ENCODE assay signal across 8 mouse cellular contexts in genomic region chr4:117188969-117189368, GRCm38 (mm10). TPM values are rescaled to one million over a fixed set of nuclear protein-coding genes. Genes with fewer than 3 reads are reported as not detected.
DNase-seq lines count a peak whose midpoint lies in the region; ATAC-seq lines count a peak whose summit lies in the region.

No protein-coding gene starts in this region.

- 0 out of 2 replicates have a peak, but pooled peaks cover 4% of the 10 kb centered on the region for H3K4me1 ChIP-seq in heart, embryonic 10.5 days
- H3K4me1 ChIP-seq in forebrain, embryonic 12.5 days, result peaks cover 5% of the 10 kb centered on the region; the same call in 1 of the 2 replicates
- H3K4me1 ChIP-seq in liver, embryonic 13.5 days (replicated peaks), result peaks cover 21% of the 10 kb centered on the region

- no peaks in the 10 kb centered on the region for H3K9me3 ChIP-seq in heart, embryonic 10.5 days
- no peaks in the 10 kb centered on the region for H3K9me3 ChIP-seq in forebrain, embryonic 12.5 days
- no peaks in the 10 kb centered on the region for H3K9me3 ChIP-seq in liver, embryonic 13.5 days (replicated peaks)

- ATAC-seq in forebrain, embryonic 12.5 days (ENCODE audit: low FRiP score), result no peak; the same call in 1 of the 2 replicates
- no peak for ATAC-seq in liver, embryonic 13.5 days (ENCODE audit: low read depth)

- WGBS in heart, embryonic 10.5 days, result 56% methylated on average over 3 of the region's 3 CpGs
- WGBS in forebrain, embryonic 12.5 days, result 60% methylated on average over 3 of the region's 3 CpGs
- WGBS in liver, embryonic 13.5 days (ENCODE audit: insufficient replicate concordance), result 60% methylated on average over 3 of the region's 3 CpGs

- no peak overlapping the region for H3K9ac ChIP-seq in forebrain, embryonic 12.5 days
- H3K9ac ChIP-seq in liver, embryonic 13.5 days, result peak overlapping the region; percentile 72

- peak overlapping the region; percentile 45 for H3K4me2 ChIP-seq in forebrain, embryonic 12.5 days
- H3K4me2 ChIP-seq in liver, embryonic 13.5 days, result peak overlapping the region; percentile 62

- peak overlapping the region; percentile 93 for H3K27ac ChIP-seq in heart, embryonic 10.5 days
- H3K27ac ChIP-seq in forebrain, embryonic 12.5 days, result peak overlapping the region; percentile 81; the same call in 1 of the 2 replicates
- peak overlapping the region; percentile 83 for H3K27ac ChIP-seq in liver, embryonic 13.5 days

- no peaks in the 10 kb centered on the region for H3K36me3 ChIP-seq in heart, embryonic 10.5 days
- H3K36me3 ChIP-seq in forebrain, embryonic 12.5 days (replicated peaks), result no peaks in the 10 kb centered on the region
- no peaks in the 10 kb centered on the region for H3K36me3 ChIP-seq in liver, embryonic 13.5 days

- no peaks in the 10 kb centered on the region for H3K27me3 ChIP-seq in heart, embryonic 10.5 days (ENCODE audit: insufficient read depth, poor library complexity, severe bottlenecking)
- H3K27me3 ChIP-seq in forebrain, embryonic 12.5 days, result 0 out of 2 replicates have a peak, but pooled peaks cover 10% of the 10 kb centered on the region
- H3K27me3 ChIP-seq in liver, embryonic 13.5 days, result 0 out of 2 replicates have a peak, but pooled peaks cover 3% of the 10 kb centered on the region

- no peak for DNase-seq in heart, embryonic 10.5 days (ENCODE audit: low spot score)
- DNase-seq in heart, adult 11 months, result no peak
- peak; percentile 24 for DNase-seq in 416B (ENCODE audit: low read depth)
- no peak for DNase-seq in liver, embryonic 13.5 days
- DNase-seq in retina, embryonic 14.5 days (ENCODE audit: low spot score), result no peak
- DNase-seq in cerebellum, postnatal 36 days, result no peak
- DNase-seq in urinary bladder, postnatal 25 days (ENCODE audit: low spot score), result no peak

- H3K4me3 ChIP-seq in heart, embryonic 10.5 days, result peak overlapping the region; percentile 47
- H3K4me3 ChIP-seq in forebrain, embryonic 12.5 days (replicated peaks), result peak overlapping the region; percentile 25
- H3K4me3 ChIP-seq in liver, embryonic 13.5 days (replicated peaks), result peak overlapping the region; percentile 51

RNA-seq across cellular contexts. Expression of gene Kif2c, which starts 6.5 kb away (rescaled TPM):
- 55.1 and 68.7 TPM in 2 replicates for polyA plus RNA-seq in heart, embryonic 10.5 days (2016; fragmentation: Nextera tagmentation; extraction: Ambion mirVana)
- 97.4 and 101 TPM in 2 replicates for polyA plus RNA-seq in forebrain, embryonic 12.5 days (2016; fragmentation: Nextera tagmentation; extraction: Ambion mirVana)
- polyA plus RNA-seq in liver, embryonic 13.5 days (2015; fragmentation: Nextera tagmentation; extraction: Ambion mirVana), result 35.8 and 43.1 TPM in 2 replicates

RNA-seq across cellular contexts. Expression of gene Rps8, which starts 32.9 kb away (rescaled TPM):
- 638 and 783 TPM in 2 replicates for polyA plus RNA-seq in heart, embryonic 10.5 days (2016; fragmentation: Nextera tagmentation; extraction: Ambion mirVana)
- polyA plus RNA-seq in forebrain, embryonic 12.5 days (2016; fragmentation: Nextera tagmentation; extraction: Ambion mirVana), result 668 and 669 TPM in 2 replicates
- 877 and 919 TPM in 2 replicates for polyA plus RNA-seq in liver, embryonic 13.5 days (2015; fragmentation: Nextera tagmentation; extraction: Ambion mirVana)

RNA-seq across cellular contexts. Expression of gene Plk3, which starts 55.2 kb away (rescaled TPM):
- 1.5 and 2.4 TPM in 2 replicates for polyA plus RNA-seq in heart, embryonic 10.5 days (2016; fragmentation: Nextera tagmentation; extraction: Ambion mirVana)
- 17.7 and 23.1 TPM in 2 replicates for polyA plus RNA-seq in forebrain, embryonic 12.5 days (2016; fragmentation: Nextera tagmentation; extraction: Ambion mirVana)
- polyA plus RNA-seq in liver, embryonic 13.5 days (2015; fragmentation: Nextera tagmentation; extraction: Ambion mirVana), result 1.2 and 1.3 TPM in 2 replicates
